Mouse (Mus musculus) heart, embryonic 11.5 days (tissue): ENCODE results near the gene Skap1. TPM values are rescaled to one million over a fixed set of nuclear protein-coding genes. Genes with fewer than 3 reads are reported as not detected.

Experiments
- ATAC-seq: fragments of 200-750 bp; cut with Nextera tagmentation; replicated peaks from 2 replicates; pipeline ENCODE4 v1.8.0; 2017; ENCODE audit warnings: moderate library complexity; ENCODE audit not compliant: insufficient number of reproducible peaks, low FRiP score, low TSS enrichment
- H3K27ac ChIP-seq: fragments of 300-500 bp; sonication (generic); 2 replicates; pipeline ENCODE4 v1.5.1; 2014; ENCODE audit warnings: mild to moderate bottlenecking, low read depth, low read length
- H3K27me3 ChIP-seq: fragments of 300-500 bp; sonication (generic); 2 replicates; pipeline ENCODE4 v1.6.1; 2014; ENCODE audit warnings: mild to moderate bottlenecking, low read length, mixed read lengths; ENCODE audit not compliant: control insufficient read depth, insufficient read depth
- H3K36me3 ChIP-seq: fragments of 300-500 bp; sonication (generic); 2 replicates; pipeline ENCODE4 v1.6.1; 2014; ENCODE audit warnings: mild to moderate bottlenecking, low read length, moderate library complexity, mixed read lengths; ENCODE audit not compliant: control insufficient read depth, insufficient read depth
- H3K4me1 ChIP-seq: fragments of 300-500 bp; sonication (generic); 2 replicates; pipeline ENCODE4 v1.6.1; 2014; ENCODE audit warnings: low read length; ENCODE audit not compliant: control insufficient read depth, insufficient read depth
- H3K4me2 ChIP-seq: fragments of 300-500 bp; sonication (generic); 2 replicates; pipeline ENCODE4 v1.6.1; 2014; ENCODE audit warnings: mild to moderate bottlenecking, moderate library complexity
- H3K4me3 ChIP-seq: fragments of 300-500 bp; sonication (generic); 2 replicates; pipeline ENCODE4 v1.5.1; 2014; ENCODE audit warnings: low read depth, low read length
- H3K9ac ChIP-seq: fragments of 300-500 bp; sonication (generic); 2 replicates; pipeline ENCODE4 v1.6.1; 2014; ENCODE audit warnings: mild to moderate bottlenecking, low read depth, low read length, moderate library complexity
- H3K9me3 ChIP-seq: fragments of 300-500 bp; sonication (generic); replicated peaks from 2 replicates; pipeline ENCODE4 v1.6.1; 2016; ENCODE audit warnings: low read length; ENCODE audit not compliant: control insufficient read depth
- WGBS: fragments of 180-500 bp; shearing (Covaris S2); extraction: QIAGEN DNeasy Blood & Tissue Kit; methylation state at CpG from one replicate; pipeline ENCODE4 v1.1.7; 2014; ENCODE audit not compliant: insufficient replicate concordance; 5-methylcytosine and 5-hydroxymethylcytosine counted together
- polyA plus RNA-seq: library from polyadenylated mRNA; unstranded; fragments of >200 nt; fragmentation: Nextera tagmentation; extraction: Ambion mirVana; gene quantifications from 2 replicates; pipeline ENCODE4 v1.2.1, GENCODE M21; 2014

Skap1 gene
- polyA plus RNA-seq, 1 experiment from 2014 or later: 0.46 TPM

- 0 out of 2 replicates have a peak overlapping the region, but pooled peaks have one; percentile 22 for H3K27ac ChIP-seq
- peaks cover 27% of the 10 kb centered on the region for H3K27me3 ChIP-seq
- ATAC-seq: 0 out of 2 replicates have a peak, but pooled peaks have one; percentile 31
- H3K36me3 ChIP-seq: no peaks in the 10 kb centered on the region
- no peaks in the 10 kb centered on the region for H3K9me3 ChIP-seq
- H3K9ac ChIP-seq: no peak overlapping the region
- H3K4me3 ChIP-seq: no peak overlapping the region
- WGBS: 22% methylated on average over 9 of the region's 9 CpGs
- H3K4me1 ChIP-seq: 0 out of 2 replicates have a peak, but pooled peaks cover 2% of the 10 kb centered on the region
- H3K4me2 ChIP-seq: no peak overlapping the region
These were observed 3.8 kb downstream of the Skap1 start for GRCm38 (mm10) chr11:96468048-96468745.

GRCm38 (mm10) chr11:96482711-96483110 is 18.3 kb downstream of the Skap1 start:
- Histone ChIP-seq H3K36me3 (no peaks in the 10 kb centered on the region), H3K4me3 (no peak overlapping the region), H3K4me2 (no peak overlapping the region), H3K27ac (no peak overlapping the region), H3K4me1 (no peaks in the 10 kb centered on the region), H3K9me3 (no peaks in the 10 kb centered on the region), H3K9ac (no peak overlapping the region), H3K27me3 (no peaks in the 10 kb centered on the region)
- WGBS: 65% methylated on average over 3 of the region's 3 CpGs
- ATAC-seq: no peak

GRCm38 (mm10) chr11:96483179-96483578 is 18.8 kb downstream of the Skap1 start:
- Histone ChIP-seq H3K27me3 (no peaks in the 10 kb centered on the region), H3K4me2 (no peak overlapping the region), H3K9me3 (no peaks in the 10 kb centered on the region), H3K4me1 (no peaks in the 10 kb centered on the region), H3K9ac (no peak overlapping the region), H3K36me3 (no peaks in the 10 kb centered on the region), H3K4me3 (no peak overlapping the region), H3K27ac (no peak overlapping the region)
- no peak for ATAC-seq

- Histone ChIP-seq H3K27me3 (0 out of 2 replicates have a peak, but pooled peaks cover 4% of the 10 kb centered on the region), H3K36me3 (no peaks in the 10 kb centered on the region), H3K27ac (no peak overlapping the region), H3K4me3 (no peak overlapping the region), H3K9me3 (no peaks in the 10 kb centered on the region), H3K4me1 (0 out of 2 replicates have a peak, but pooled peaks cover 3% of the 10 kb centered on the region), H3K4me2 (no peak overlapping the region), H3K9ac (no peak overlapping the region)
- 34% methylated on average over 8 of the region's 8 CpGs for WGBS
- ATAC-seq: no peak
These were observed 34.1 kb downstream of the Skap1 start for GRCm38 (mm10) chr11:96498481-96498880.

GRCm38 (mm10) chr11:96501042-96501441 is 36.6 kb downstream of the Skap1 start:
- 52% methylated on average over 6 of the region's 6 CpGs for WGBS
- H3K27ac ChIP-seq: no peak overlapping the region
- no peak overlapping the region for H3K4me3 ChIP-seq
- H3K4me2 ChIP-seq: no peak overlapping the region
- ATAC-seq: no peak
- no peaks in the 10 kb centered on the region for H3K36me3 ChIP-seq
- H3K27me3 ChIP-seq: 0 out of 2 replicates have a peak, but pooled peaks cover 4% of the 10 kb centered on the region
- 0 out of 2 replicates have a peak, but pooled peaks cover 3% of the 10 kb centered on the region for H3K4me1 ChIP-seq
- H3K9ac ChIP-seq: no peak overlapping the region
- H3K9me3 ChIP-seq: no peaks in the 10 kb centered on the region

- Histone ChIP-seq H3K4me3 (no peak overlapping the region), H3K36me3 (no peaks in the 10 kb centered on the region), H3K4me1 (0 out of 2 replicates have a peak, but pooled peaks cover 3% of the 10 kb centered on the region), H3K9ac (no peak overlapping the region), H3K27me3 (0 out of 2 replicates have a peak, but pooled peaks cover 4% of the 10 kb centered on the region), H3K27ac (no peak overlapping the region), H3K9me3 (no peaks in the 10 kb centered on the region), H3K4me2 (no peak overlapping the region)
- WGBS: 52% methylated on average over 3 of the region's 3 CpGs
- no peak for ATAC-seq
These were observed 38.6 kb downstream of the Skap1 start for GRCm38 (mm10) chr11:96502948-96503347.

- H3K9ac ChIP-seq: no peak overlapping the region
These were observed 40.2 kb downstream of the Skap1 start for GRCm38 (mm10) chr11:96504509-96505119.

GRCm38 (mm10) chr11:96505841-96506240 is 41.4 kb downstream of the Skap1 start:
- H3K9me3 ChIP-seq: no peaks in the 10 kb centered on the region
- H3K27me3 ChIP-seq: peaks cover 6% of the 10 kb centered on the region; the same call in 1 of the 2 replicates
- ATAC-seq: no peak
- no peak overlapping the region for H3K4me3 ChIP-seq
- H3K9ac ChIP-seq: no peak overlapping the region
- H3K27ac ChIP-seq: no peak overlapping the region
- 57% methylated on average over 5 of the region's 5 CpGs for WGBS
- H3K4me2 ChIP-seq: no peak overlapping the region
- no peaks in the 10 kb centered on the region for H3K4me1 ChIP-seq
- no peaks in the 10 kb centered on the region for H3K36me3 ChIP-seq

More at GRCm38 (mm10) chr11:96504509-96505119, 40.2 kb downstream of the Skap1 start:
- Histone ChIP-seq H3K27ac (no peak overlapping the region), H3K9me3 (no peaks in the 10 kb centered on the region), H3K27me3 (0 out of 2 replicates have a peak, but pooled peaks cover 4% of the 10 kb centered on the region), H3K4me2 (no peak overlapping the region), H3K4me1 (no peaks in the 10 kb centered on the region), H3K4me3 (no peak overlapping the region), H3K36me3 (no peaks in the 10 kb centered on the region)
- 73% methylated on average over 12 of the region's 12 CpGs for WGBS
- ATAC-seq: no peak
